Mouse (Mus musculus) forebrain, postnatal 0 days (tissue): Measurements from ENCODE around the gene Sec31a. TPM values are rescaled to one million over a fixed set of nuclear protein-coding genes. Genes with fewer than 3 reads are reported as not detected.

Source experiments
- ATAC-seq: fragments of 200-750 bp; cut with Nextera tagmentation; 2 replicates; pipeline ENCODE4 v1.8.0; 2017; ENCODE audit warnings: mild to moderate bottlenecking, moderate library complexity
- DNase-seq: peaks from one replicate; pipeline ENCODE4 v3.0.0-alpha.2; 2015
- H3K27ac ChIP-seq: fragments of 300-500 bp; sonication (generic); 2 replicates; pipeline ENCODE4 v1.5.1; 2014; ENCODE audit warnings: low read depth, mild to moderate bottlenecking, antibody characterized with exemption, low read length, moderate library complexity, mixed read lengths
- H3K27me3 ChIP-seq: fragments of 300-500 bp; sonication (generic); 2 replicates; pipeline ENCODE4 v1.6.1; 2014; ENCODE audit warnings: mild to moderate bottlenecking, low read length, mixed read lengths; ENCODE audit not compliant: insufficient read depth
- H3K36me3 ChIP-seq: fragments of 300-500 bp; sonication (generic); 2 replicates; pipeline ENCODE4 v1.6.1; 2014; ENCODE audit warnings: mild to moderate bottlenecking, moderate library complexity; ENCODE audit not compliant: insufficient read depth
- H3K4me1 ChIP-seq: fragments of 300-500 bp; sonication (generic); 2 replicates; pipeline ENCODE4 v1.6.1; 2014; ENCODE audit warnings: antibody characterized with exemption; ENCODE audit not compliant: insufficient read depth
- H3K4me2 ChIP-seq: fragments of 300-500 bp; sonication (generic); 2 replicates; pipeline ENCODE4 v1.6.1; 2014; ENCODE audit warnings: low read depth, mild to moderate bottlenecking, moderate library complexity
- H3K4me3 ChIP-seq: fragments of 300-500 bp; sonication (generic); 2 replicates; pipeline ENCODE4 v1.5.1; 2014; ENCODE audit warnings: low read depth, low read length, mixed read lengths
- H3K9ac ChIP-seq: fragments of 300-500 bp; sonication (generic); 2 replicates; pipeline ENCODE4 v1.6.1; 2014; ENCODE audit warnings: mild to moderate bottlenecking
- H3K9me3 ChIP-seq: fragments of 300-500 bp; sonication (generic); 2 replicates; pipeline ENCODE4 v1.6.1; 2016; ENCODE audit warnings: low read length
- CTCF ChIP-seq: sonication (generic); IDR thresholded peaks from 2 replicates; pipeline ENCODE4 v1.5.1; 2016; ENCODE audit warnings: antibody characterized with exemption, control low read depth, low read depth
- WGBS: fragments of 180-500 bp; shearing (Covaris S2); extraction: QIAGEN DNeasy Blood & Tissue Kit; methylation state at CpG from one replicate; pipeline ENCODE4 v1.1.7; 2014; 5-methylcytosine and 5-hydroxymethylcytosine counted together
- polyA plus RNA-seq: library from polyadenylated mRNA; unstranded; fragments of >200 nt; fragmentation: Nextera tagmentation; extraction: Ambion mirVana; gene quantifications from 2 replicates; pipeline ENCODE4 v1.2.1, GENCODE M21; 2015
- total RNA-seq: library from RNA; depleted of rRNA; stranded (reverse); fragments of >200 nt; gene quantifications from 2 replicates; pipeline ENCODE4 v1.2.3, GENCODE M21; 2014; rRNA removed

Sec31a gene
- total RNA-seq (123 and 160 TPM in 2 replicates), polyA plus RNA-seq (77.5 and 78.6 TPM in 2 replicates)

- H3K27ac ChIP-seq = peak within 1 kb of the TSS; percentile 85
- peak within 1 kb of the TSS; percentile 74 for H3K9ac ChIP-seq
- DNase-seq (peak; percentile 96), ATAC-seq (peak; percentile 98)
- H3K4me3 ChIP-seq = peak within 1 kb of the TSS; percentile 86
- H3K4me1 ChIP-seq = peaks cover 14% of the 10 kb centered on the region; the same call in 1 of the 2 replicates
- peaks cover 20% of the 10 kb centered on the region for H3K36me3 ChIP-seq
- peak within 1 kb of the TSS; percentile 65 for H3K4me2 ChIP-seq
- WGBS = under 1% methylated on average over 79 of the region's 82 CpGs
- H3K27me3 ChIP-seq = no peaks in the 10 kb centered on the region
- H3K9me3 ChIP-seq = no peaks in the 10 kb centered on the region
- TF ChIP-seq CTCF = peak; percentile 33
Measured at GRCm38 (mm10) chr5:100415761-100416590, at the start of gene Sec31a. Gene Sec31a (minus strand): TSS chr5:100416234.

GRCm38 (mm10) chr5:100462374-100462773 is 46.3 kb upstream of the Sec31a start:
- no peak for TF ChIP-seq CTCF
- Histone ChIP-seq H3K27ac (no peak overlapping the region), H3K9me3 (no peaks in the 10 kb centered on the region), H3K4me3 (no peak overlapping the region), H3K9ac (no peak overlapping the region), H3K4me2 (no peak overlapping the region), H3K27me3 (no peaks in the 10 kb centered on the region), H3K4me1 (no peaks in the 10 kb centered on the region), H3K36me3 (peaks cover 22% of the 10 kb centered on the region)
- DNase-seq (no peak), ATAC-seq (no peak)
- WGBS = 88% methylated on average over 2 of the region's 2 CpGs

GRCm38 (mm10) chr5:100461526-100461925 is 45.5 kb upstream of the Sec31a start:
- DNase-seq = no peak
- TF ChIP-seq CTCF = no peak
- Histone ChIP-seq H3K36me3 (peaks cover 26% of the 10 kb centered on the region), H3K4me2 (no peak overlapping the region), H3K4me3 (no peak overlapping the region), H3K27ac (no peak overlapping the region), H3K27me3 (no peaks in the 10 kb centered on the region), H3K9me3 (no peaks in the 10 kb centered on the region), H3K9ac (no peak overlapping the region), H3K4me1 (no peaks in the 10 kb centered on the region)
- ATAC-seq = no peak
- 94% methylated on average over 9 of the region's 9 CpGs for WGBS

DNA sequence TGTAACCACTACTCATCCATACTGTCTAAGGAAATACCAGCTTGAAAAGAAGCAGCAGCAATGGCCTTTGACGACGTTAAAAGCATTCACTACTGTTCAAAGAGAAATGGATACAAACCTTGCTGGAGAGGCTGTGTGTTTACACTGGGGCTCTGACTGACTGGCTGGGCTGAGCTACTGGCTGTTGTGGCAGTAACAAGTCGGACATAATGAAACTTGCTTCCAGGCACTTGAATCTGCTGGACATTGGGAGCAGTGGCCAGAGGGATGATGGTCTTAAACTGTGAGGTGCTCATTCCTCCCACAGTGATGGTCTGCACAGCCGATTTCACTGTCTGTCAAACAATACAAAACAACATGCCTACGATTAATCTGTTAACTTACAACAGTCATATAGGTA is 43.4 kb upstream of the Sec31a start:
- Histone ChIP-seq H3K27me3 (no peaks in the 10 kb centered on the region), H3K4me2 (no peak overlapping the region), H3K9ac (no peak overlapping the region), H3K4me3 (no peak overlapping the region), H3K4me1 (no peaks in the 10 kb centered on the region), H3K36me3 (peaks cover 28% of the 10 kb centered on the region), H3K9me3 (no peaks in the 10 kb centered on the region), H3K27ac (no peak overlapping the region)
- 91% methylated on average over 5 of the region's 5 CpGs for WGBS
- ATAC-seq (no peak), DNase-seq (no peak)
- no peak for TF ChIP-seq CTCF

GRCm38 (mm10) chr5:100451871-100452270 is 35.8 kb upstream of the Sec31a start:
- no peaks in the 10 kb centered on the region for H3K27me3 ChIP-seq
- WGBS = 37% methylated on average over 2 of the region's 2 CpGs
- H3K4me2 ChIP-seq = no peak overlapping the region
- no peak for TF ChIP-seq CTCF
- no peak for DNase-seq
- no peak overlapping the region for H3K27ac ChIP-seq
- H3K4me3 ChIP-seq = no peak overlapping the region
- H3K9me3 ChIP-seq = no peaks in the 10 kb centered on the region
- H3K36me3 ChIP-seq = peaks cover 26% of the 10 kb centered on the region; the same call in 1 of the 2 replicates
- H3K9ac ChIP-seq = no peak overlapping the region
- no peak for ATAC-seq
- H3K4me1 ChIP-seq = no peaks in the 10 kb centered on the region

DNA sequence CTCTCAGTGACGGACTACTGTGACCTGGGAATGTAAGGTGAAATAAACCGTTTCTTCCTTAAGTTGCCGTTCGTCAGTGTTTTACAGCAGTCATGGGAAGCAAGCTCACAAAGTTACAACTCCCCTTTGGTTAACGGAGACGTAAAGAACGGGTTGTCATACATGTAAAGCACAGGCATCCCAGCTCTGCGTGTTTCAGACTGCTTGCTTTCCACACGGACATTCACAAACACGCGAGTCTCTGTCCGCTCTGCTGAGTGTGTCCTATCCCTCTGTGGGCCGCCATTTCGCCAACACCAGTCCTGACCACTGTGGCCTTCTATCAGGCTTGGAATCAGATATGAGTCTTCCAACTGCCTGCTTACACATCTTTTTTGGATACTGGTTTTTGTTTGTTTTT is 22.8 kb upstream of the Sec31a start:
- Histone ChIP-seq H3K4me1 (no peaks in the 10 kb centered on the region), H3K4me3 (no peak overlapping the region), H3K36me3 (no peaks in the 10 kb centered on the region; the same call in 1 of the 2 replicates), H3K27ac (no peak overlapping the region), H3K9ac (no peak overlapping the region), H3K4me2 (no peak overlapping the region), H3K27me3 (no peaks in the 10 kb centered on the region), H3K9me3 (no peaks in the 10 kb centered on the region)
- ATAC-seq (no peak), DNase-seq (no peak)
- no peak for TF ChIP-seq CTCF
- WGBS = 97% methylated on average over 14 of the region's 14 CpGs

GRCm38 (mm10) chr5:100437917-100438316 is 21.9 kb upstream of the Sec31a start:
- DNase-seq (no peak), ATAC-seq (no peak)
- no peaks in the 10 kb centered on the region for H3K27me3 ChIP-seq
- H3K36me3 ChIP-seq = no peaks in the 10 kb centered on the region
- H3K27ac ChIP-seq = no peak overlapping the region
- H3K4me1 ChIP-seq = no peaks in the 10 kb centered on the region
- no peak overlapping the region for H3K9ac ChIP-seq
- no peak overlapping the region for H3K4me3 ChIP-seq
- no peak for TF ChIP-seq CTCF
- no peak overlapping the region for H3K4me2 ChIP-seq
- 91% methylated on average over 5 of the region's 5 CpGs for WGBS
- H3K9me3 ChIP-seq = no peaks in the 10 kb centered on the region
